Mouse (Mus musculus): ENCODE results near the gene Clcn6. TPM values are rescaled to one million over a fixed set of nuclear protein-coding genes. Genes with fewer than 3 reads are reported as not detected.
A peak's percentile ranks its signal among the peaks of the same experiment; 100 is the strongest.

Clcn6 gene
- polyA plus RNA-seq, 1 experiment from 2014 or later = 32.8 TPM

GRCm38 (mm10) chr4:148033858-148034410 lies 4.7 kb downstream of the Clcn6 start:
- Histone ChIP-seq H3K27ac (replicated peaks) (no peak overlapping the region), H3K4me3 (no peak overlapping the region), H3K4me2 (no peak overlapping the region), H3K27me3 (no peaks in the 10 kb centered on the region), H3K4me1 (replicated peaks) (peaks cover 10% of the 10 kb centered on the region), H3K9ac (no peak overlapping the region), H3K9me3 (no peaks in the 10 kb centered on the region), H3K36me3 (peaks cover 24% of the 10 kb centered on the region)
- ATAC-seq (ENCODE audit: low FRiP score, low read depth) = no peak
- 54% methylated on average over 7 of the region's 7 CpGs for WGBS

GRCm38 (mm10) chr4:148030506-148030905 lies 8.1 kb downstream of the Clcn6 start:
- no peaks in the 10 kb centered on the region for H3K27me3 ChIP-seq
- H3K36me3 ChIP-seq = peaks cover 47% of the 10 kb centered on the region
- no peak overlapping the region for H3K4me2 ChIP-seq
- no peak overlapping the region for H3K9ac ChIP-seq
- no peaks in the 10 kb centered on the region for H3K9me3 ChIP-seq
- no peaks in the 10 kb centered on the region for H3K4me1 ChIP-seq (replicated peaks)
- no peak overlapping the region for H3K27ac ChIP-seq (replicated peaks)
- no peak overlapping the region for H3K4me3 ChIP-seq
- no peak for ATAC-seq (ENCODE audit: low FRiP score, low read depth)
- WGBS = 81% methylated on average over 5 of the region's 5 CpGs

GRCm38 (mm10) chr4:148029297-148029696 lies 9.3 kb downstream of the Clcn6 start:
- Histone ChIP-seq H3K27ac (replicated peaks) (no peak overlapping the region), H3K4me1 (replicated peaks) (no peaks in the 10 kb centered on the region), H3K9ac (no peak overlapping the region), H3K36me3 (peaks cover 50% of the 10 kb centered on the region), H3K4me2 (no peak overlapping the region), H3K4me3 (no peak overlapping the region), H3K9me3 (no peaks in the 10 kb centered on the region), H3K27me3 (no peaks in the 10 kb centered on the region)
- WGBS = 96% methylated on average over 7 of the region's 7 CpGs
- ATAC-seq (ENCODE audit: low FRiP score, low read depth) = no peak

GRCm38 (mm10) chr4:148024003-148024402 lies 14.6 kb downstream of the Clcn6 start:
- ATAC-seq (ENCODE audit: low FRiP score, low read depth) = no peak
- H3K4me3 ChIP-seq = no peak overlapping the region
- H3K36me3 ChIP-seq = peaks cover 86% of the 10 kb centered on the region
- WGBS = 90% methylated on average over 3 of the region's 3 CpGs
- peaks cover under 1% of the 10 kb centered on the region for H3K4me1 ChIP-seq (replicated peaks)
- no peaks in the 10 kb centered on the region for H3K27me3 ChIP-seq
- no peak overlapping the region for H3K4me2 ChIP-seq
- H3K27ac ChIP-seq (replicated peaks) = no peak overlapping the region
- no peaks in the 10 kb centered on the region for H3K9me3 ChIP-seq
- H3K9ac ChIP-seq = no peak overlapping the region

- Histone ChIP-seq H3K4me2 (no peak overlapping the region), H3K4me3 (no peak overlapping the region), H3K9me3 (no peaks in the 10 kb centered on the region), H3K27me3 (no peaks in the 10 kb centered on the region), H3K36me3 (peaks cover 88% of the 10 kb centered on the region), H3K27ac (replicated peaks) (peak overlapping the region; percentile 72), H3K9ac (no peak overlapping the region), H3K4me1 (replicated peaks) (peaks cover 6% of the 10 kb centered on the region)
- WGBS = 38% methylated on average over 2 of the region's 2 CpGs
- peak; percentile 69 for ATAC-seq (ENCODE audit: low FRiP score, low read depth)
Observed at GRCm38 (mm10) chr4:148018410-148018809, 20.2 kb downstream of the Clcn6 start.

- no peak overlapping the region for H3K4me2 ChIP-seq
- H3K27me3 ChIP-seq = no peaks in the 10 kb centered on the region
- WGBS = 76% methylated on average over 3 of the region's 3 CpGs
- H3K36me3 ChIP-seq = peaks cover 88% of the 10 kb centered on the region
- no peak overlapping the region for H3K4me3 ChIP-seq
- H3K27ac ChIP-seq (replicated peaks) = no peak overlapping the region
- no peak for ATAC-seq (ENCODE audit: low FRiP score, low read depth)
- no peaks in the 10 kb centered on the region for H3K9me3 ChIP-seq
- H3K4me1 ChIP-seq (replicated peaks) = peaks cover 6% of the 10 kb centered on the region
- no peak overlapping the region for H3K9ac ChIP-seq
Observed at GRCm38 (mm10) chr4:148016981-148017380, 21.6 kb downstream of the Clcn6 start.

- no peak overlapping the region for H3K4me2 ChIP-seq
- 80% methylated on average over 10 of the region's 10 CpGs for WGBS
- H3K27ac ChIP-seq (replicated peaks) = no peak overlapping the region
- no peak for ATAC-seq (ENCODE audit: low FRiP score, low read depth)
- H3K4me3 ChIP-seq = no peak overlapping the region
- H3K9ac ChIP-seq = no peak overlapping the region
- H3K27me3 ChIP-seq = no peaks in the 10 kb centered on the region
- peaks cover 90% of the 10 kb centered on the region for H3K36me3 ChIP-seq
- H3K4me1 ChIP-seq (replicated peaks) = peaks cover 6% of the 10 kb centered on the region
- no peaks in the 10 kb centered on the region for H3K9me3 ChIP-seq
Observed at GRCm38 (mm10) chr4:148015418-148015817, 23.2 kb downstream of the Clcn6 start.

GRCm38 (mm10) chr4:148012216-148012615 lies 26.4 kb downstream of the Clcn6 start:
- no peak overlapping the region for H3K27ac ChIP-seq (replicated peaks)
- no peaks in the 10 kb centered on the region for H3K4me1 ChIP-seq (replicated peaks)
- ATAC-seq (ENCODE audit: low FRiP score, low read depth) = no peak
- H3K9me3 ChIP-seq = no peaks in the 10 kb centered on the region
- no peak overlapping the region for H3K4me3 ChIP-seq
- H3K9ac ChIP-seq = no peak overlapping the region
- H3K27me3 ChIP-seq = no peaks in the 10 kb centered on the region
- peaks cover 98% of the 10 kb centered on the region for H3K36me3 ChIP-seq
- 93% methylated on average over 4 of the region's 4 CpGs for WGBS
- H3K4me2 ChIP-seq = no peak overlapping the region

- WGBS = 64% methylated on average over 3 of the region's 3 CpGs
- H3K27me3 ChIP-seq = no peaks in the 10 kb centered on the region
- no peak overlapping the region for H3K4me2 ChIP-seq
- no peak overlapping the region for H3K9ac ChIP-seq
- H3K36me3 ChIP-seq = peaks cover 98% of the 10 kb centered on the region
- ATAC-seq (ENCODE audit: low FRiP score, low read depth) = no peak
- no peaks in the 10 kb centered on the region for H3K9me3 ChIP-seq
- H3K4me3 ChIP-seq = no peak overlapping the region
- no peak overlapping the region for H3K27ac ChIP-seq (replicated peaks)
- H3K4me1 ChIP-seq (replicated peaks) = no peaks in the 10 kb centered on the region
Observed at GRCm38 (mm10) chr4:148011332-148011731, 27.3 kb downstream of the Clcn6 start.

- Histone ChIP-seq H3K9ac (no peak overlapping the region), H3K27me3 (no peaks in the 10 kb centered on the region), H3K27ac (replicated peaks) (no peak overlapping the region), H3K4me3 (no peak overlapping the region), H3K9me3 (no peaks in the 10 kb centered on the region), H3K4me1 (replicated peaks) (no peaks in the 10 kb centered on the region), H3K4me2 (no peak overlapping the region), H3K36me3 (peaks cover 98% of the 10 kb centered on the region)
- ATAC-seq (ENCODE audit: low FRiP score, low read depth) = no peak; the same call in 1 of the 2 replicates
- WGBS = 93% methylated on average over 2 of the region's 2 CpGs
Observed at GRCm38 (mm10) chr4:148009641-148010040, 29.0 kb downstream of the Clcn6 start.

GRCm38 (mm10) chr4:148008412-148008811 lies 30.2 kb downstream of the Clcn6 start:
- peaks cover 89% of the 10 kb centered on the region for H3K36me3 ChIP-seq
- H3K27ac ChIP-seq (replicated peaks) = no peak overlapping the region
- no peaks in the 10 kb centered on the region for H3K9me3 ChIP-seq
- no peak overlapping the region for H3K4me3 ChIP-seq
- no peaks in the 10 kb centered on the region for H3K27me3 ChIP-seq
- WGBS = 78% methylated on average over 4 of the region's 4 CpGs
- no peak for ATAC-seq (ENCODE audit: low FRiP score, low read depth)
- no peak overlapping the region for H3K4me2 ChIP-seq
- no peaks in the 10 kb centered on the region for H3K4me1 ChIP-seq (replicated peaks)
- no peak overlapping the region for H3K9ac ChIP-seq

- no peak overlapping the region for H3K4me3 ChIP-seq
- no peaks in the 10 kb centered on the region for H3K9me3 ChIP-seq
- H3K4me1 ChIP-seq (replicated peaks) = peaks cover 24% of the 10 kb centered on the region
- no peak overlapping the region for H3K9ac ChIP-seq
- 91% methylated on average over 7 of the region's 7 CpGs for WGBS
- no peak overlapping the region for H3K4me2 ChIP-seq
- ATAC-seq (ENCODE audit: low FRiP score, low read depth) = no peak
- H3K36me3 ChIP-seq = peaks cover 49% of the 10 kb centered on the region
- no peaks in the 10 kb centered on the region for H3K27me3 ChIP-seq
- H3K27ac ChIP-seq (replicated peaks) = no peak overlapping the region
Observed at GRCm38 (mm10) chr4:148004361-148004760, 34.3 kb downstream of the Clcn6 start.

GRCm38 (mm10) chr4:148001866-148002265 lies 36.8 kb downstream of the Clcn6 start:
- Histone ChIP-seq H3K9ac (no peak overlapping the region), H3K4me1 (replicated peaks) (peaks cover 24% of the 10 kb centered on the region), H3K36me3 (peaks cover 25% of the 10 kb centered on the region), H3K27ac (replicated peaks) (peak overlapping the region; percentile 9), H3K4me3 (no peak overlapping the region), H3K4me2 (no peak overlapping the region), H3K9me3 (no peaks in the 10 kb centered on the region), H3K27me3 (no peaks in the 10 kb centered on the region)
- WGBS = 33% methylated on average over 8 of the region's 8 CpGs
- no peak for ATAC-seq (ENCODE audit: low FRiP score, low read depth)

All from hindbrain, embryonic 15.5 days (tissue).